Mouse (Mus musculus) retina, embryonic 14.5 days (tissue): ENCODE data around the gene Ogdh.
"Not testable (repeated sequence)": the region's sequence is repeated elsewhere in the genome, so short reads cannot be mapped to it uniquely, and the experiment has no call there.

Experiments
- DNase-seq: peaks from one replicate; pipeline ENCODE4 v3.0.0-alpha.2; 2015; ENCODE audit warnings: low spot score

Ogdh gene

GRCm38 (mm10) chr11:6291401-6292115 is at the start of gene Ogdh:
Gene Ogdh, plus strand, starts transcription at chr11:6291633.
- DNase-seq: peak; percentile 99

GRCm38 (mm10) chr11:6244707-6245106 is 46.7 kb upstream of the Ogdh start:
- DNase-seq: no peak

- DNase-seq: no peak
Observed at GRCm38 (mm10) chr11:6252248-6252647, 39.2 kb upstream of the Ogdh start.

GRCm38 (mm10) chr11:6252824-6253223 is 38.6 kb upstream of the Ogdh start:
- DNase-seq: no peak

GRCm38 (mm10) chr11:6254602-6255001 is 36.8 kb upstream of the Ogdh start:
- not testable (repeated sequence) for DNase-seq

GRCm38 (mm10) chr11:6256490-6257072 is 34.9 kb upstream of the Ogdh start:
- no peak for DNase-seq

- DNase-seq: no peak
Observed at GRCm38 (mm10) chr11:6259413-6259812, 32.0 kb upstream of the Ogdh start.

- peak; percentile 91 for DNase-seq
Observed at GRCm38 (mm10) chr11:6261434-6262082, 29.9 kb upstream of the Ogdh start.

GRCm38 (mm10) chr11:6266621-6267020 is 24.8 kb upstream of the Ogdh start:
- DNase-seq: no peak

- DNase-seq: peak; percentile 97
Observed at GRCm38 (mm10) chr11:6267320-6268254, 23.8 kb upstream of the Ogdh start, which contains the start of gene Ddx56. Gene Ddx56, minus strand, starts transcription at chr11:6267772.

- no peak for DNase-seq
Observed at GRCm38 (mm10) chr11:6273607-6274006, 17.8 kb upstream of the Ogdh start.

- peak; percentile 99 for DNase-seq
Observed at GRCm38 (mm10) chr11:6274387-6275093, 16.9 kb upstream of the Ogdh start, which contains the start of gene Tmed4. Gene Tmed4, minus strand, starts transcription at chr11:6274870.

GRCm38 (mm10) chr11:6275094-6275484 is 16.3 kb upstream of the Ogdh start:
- DNase-seq: no peak

- DNase-seq: no peak
Observed at GRCm38 (mm10) chr11:6276466-6276865, 15.0 kb upstream of the Ogdh start.

GRCm38 (mm10) chr11:6282940-6283339 is 8.5 kb upstream of the Ogdh start:
- DNase-seq: no peak

GRCm38 (mm10) chr11:6290138-6290537 is 1.3 kb upstream of the Ogdh start:
- DNase-seq: no peak

GRCm38 (mm10) chr11:6290883-6291282 is 550 bp upstream of the Ogdh start:
- DNase-seq: no peak

- peak; percentile 80 for DNase-seq
Observed at GRCm38 (mm10) chr11:6292116-6292987, 919 bp downstream of the Ogdh start.

- no peak for DNase-seq
Observed at GRCm38 (mm10) chr11:6292988-6293349, 1.5 kb downstream of the Ogdh start.

GRCm38 (mm10) chr11:6293601-6294000 is 2.2 kb downstream of the Ogdh start:
- no peak for DNase-seq
